Mouse (Mus musculus) adrenal gland, postnatal 10 days (tissue): ENCODE data around the gene Grik4. TPM values are rescaled to one million over a fixed set of nuclear protein-coding genes. Genes with fewer than 3 reads are reported as not detected.

Experiments used
- DNase-seq: peaks from one replicate; pipeline ENCODE4 v3.0.0; 2021; ENCODE audit warnings: mixed read lengths
- total RNA-seq, 2 experiments: library from RNA; stranded (reverse); gene quantifications; 2 replicates each; pipeline ENCODE4 v1.2.3; 2021

The Grik4 gene
- total RNA-seq, 2 experiments from 2014 or later: 1.2 to 1.5 TPM

- no peak for DNase-seq
These were observed 282.8 kb downstream of the Grik4 start for GRCm38 (mm10) chr9:42661481-42661880.

DNA sequence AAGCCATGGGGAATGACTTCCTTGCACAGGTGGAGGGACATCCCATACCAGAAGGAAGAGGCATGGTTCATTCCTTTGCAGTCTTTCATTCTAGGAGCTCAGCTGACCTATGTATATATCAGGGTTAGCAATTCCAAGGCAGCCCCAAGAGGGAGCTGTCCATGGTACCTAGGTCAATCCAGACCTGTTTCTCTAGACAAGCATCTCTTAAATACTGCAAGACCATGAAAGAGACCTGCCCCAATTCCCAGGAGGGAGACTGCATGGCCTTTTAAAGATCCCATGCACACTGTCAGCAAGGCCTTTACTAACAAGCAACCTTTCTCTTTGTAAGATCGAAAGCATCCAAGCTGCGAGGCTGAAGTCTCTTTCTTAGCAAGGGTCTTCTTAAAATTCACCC, 291.5 kb downstream of the Grik4 start:
- peak; percentile 76 for DNase-seq

DNA sequence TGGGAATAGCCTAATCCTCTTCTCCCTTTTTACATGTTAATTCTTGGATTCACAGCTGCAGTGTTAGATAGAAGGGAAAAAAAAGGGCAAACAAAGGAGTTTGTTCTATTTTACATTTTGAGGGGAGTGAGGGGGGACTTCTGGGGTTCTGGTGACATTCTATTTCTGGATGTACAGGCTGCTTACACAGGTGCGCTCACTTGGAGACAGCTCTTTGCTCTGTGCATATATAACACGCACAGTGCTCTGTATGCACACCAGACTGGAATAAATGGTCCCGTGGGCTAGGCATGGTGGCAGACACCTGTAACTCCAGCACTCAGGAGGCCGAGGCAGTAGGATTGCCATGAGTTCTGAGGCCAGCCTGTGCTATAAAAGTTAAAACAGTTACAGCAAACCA, 292.0 kb downstream of the Grik4 start:
- no peak for DNase-seq

DNA sequence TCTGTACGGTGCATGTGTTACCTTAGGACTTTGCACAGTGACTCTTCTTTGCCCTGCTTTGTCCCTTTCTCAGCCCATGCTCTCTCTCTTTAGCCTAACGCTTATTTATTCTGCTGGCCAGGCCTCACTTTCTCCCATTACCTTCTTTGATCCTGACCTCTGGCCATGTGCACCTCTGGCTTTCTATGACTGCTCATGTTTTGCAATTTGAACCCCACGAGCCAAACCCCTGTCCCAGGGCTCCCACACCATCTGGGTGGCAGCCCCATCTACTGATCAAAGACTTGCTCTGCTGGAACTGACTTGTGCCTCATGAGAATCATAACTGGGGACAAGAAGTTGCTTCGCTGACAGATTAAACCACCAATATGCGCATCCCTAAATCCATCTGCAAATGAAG, 294.4 kb downstream of the Grik4 start:
- DNase-seq: no peak

- DNase-seq: no peak
These were observed 296.2 kb downstream of the Grik4 start for GRCm38 (mm10) chr9:42648051-42648450.

- no peak for DNase-seq
These were observed 296.7 kb downstream of the Grik4 start for GRCm38 (mm10) chr9:42647596-42647995.

DNA sequence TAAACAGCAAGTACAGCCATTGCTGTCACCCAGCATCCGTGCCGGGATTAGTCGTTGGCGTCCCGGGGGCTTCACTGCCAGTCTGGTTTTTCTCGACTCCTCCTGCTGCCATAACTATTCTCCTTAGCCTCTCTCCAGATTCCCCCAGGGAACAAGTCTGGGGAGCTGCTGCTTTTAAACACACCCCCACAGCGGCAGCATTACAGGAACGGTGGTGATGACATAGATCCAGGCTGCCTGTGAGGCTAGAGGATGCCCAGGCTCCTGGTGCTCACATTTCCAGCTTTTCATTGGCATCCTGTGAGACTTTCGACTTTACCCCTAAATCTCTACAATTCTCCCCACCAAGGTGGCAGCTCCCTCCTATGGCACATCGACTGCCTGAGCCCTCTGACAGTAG, 297.5 kb downstream of the Grik4 start:
- no peak for DNase-seq

DNA sequence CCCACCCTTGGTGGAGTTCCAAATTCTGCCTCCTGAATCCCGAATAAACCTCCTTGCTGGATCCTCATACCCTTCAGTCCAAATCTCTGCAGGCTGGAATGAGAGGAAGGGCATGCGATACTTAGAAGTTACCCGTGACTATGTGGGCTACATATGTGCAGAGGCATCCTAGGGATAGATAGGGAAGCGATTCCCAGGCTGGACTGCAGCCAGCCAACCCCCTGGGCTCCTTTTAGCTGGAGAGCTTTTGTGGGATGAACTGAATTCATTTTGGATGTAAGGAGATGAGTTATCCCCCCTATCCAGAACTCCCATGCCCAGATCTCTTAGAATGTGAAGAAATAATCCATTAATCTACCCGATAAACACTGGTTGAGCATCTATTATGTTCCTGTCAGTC, 299.1 kb downstream of the Grik4 start:
- no peak for DNase-seq

DNA sequence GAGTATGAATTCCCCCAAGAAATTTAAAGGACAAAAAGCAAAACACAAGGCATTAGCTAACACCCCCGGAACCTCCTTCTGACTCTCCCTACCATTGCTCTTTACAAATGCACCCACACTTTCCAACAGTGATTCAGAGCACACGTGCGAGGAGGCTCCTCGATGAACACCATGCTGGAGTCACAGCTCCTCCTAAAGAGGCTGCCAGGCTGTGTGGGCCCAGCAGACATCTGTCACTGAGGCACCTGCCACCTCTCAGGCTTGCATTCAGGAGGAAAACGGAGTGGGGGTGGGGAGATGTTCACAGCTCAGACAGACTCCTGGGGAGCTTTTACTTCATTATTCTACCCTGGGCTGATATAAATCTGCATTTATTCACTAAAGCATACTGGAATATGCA, 301.5 kb downstream of the Grik4 start:
- DNase-seq: no peak

GRCm38 (mm10) chr9:42641550-42642117, 302.7 kb downstream of the Grik4 start:
- DNase-seq: no peak

GRCm38 (mm10) chr9:42636446-42636845, 307.8 kb downstream of the Grik4 start:
- no peak for DNase-seq

DNA sequence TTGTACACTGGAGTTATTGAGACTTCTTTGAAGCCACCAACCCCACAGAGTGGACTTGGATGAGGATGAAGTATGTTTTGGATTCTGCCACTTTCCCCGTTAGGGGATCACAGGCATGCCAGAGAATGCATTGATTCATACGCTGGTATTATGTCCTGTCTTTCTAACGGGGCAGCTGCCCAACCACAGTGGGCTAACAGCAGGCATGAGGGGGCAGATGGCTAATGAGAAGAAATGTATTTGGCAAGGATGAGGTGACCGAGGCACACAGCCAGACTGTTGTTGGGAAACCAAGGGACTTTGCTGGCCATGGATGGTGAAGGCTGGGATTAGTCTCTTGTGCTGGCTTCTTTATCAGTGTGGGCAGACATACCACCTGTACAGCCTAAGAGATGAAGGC, 312.8 kb downstream of the Grik4 start:
- DNase-seq: no peak

DNA sequence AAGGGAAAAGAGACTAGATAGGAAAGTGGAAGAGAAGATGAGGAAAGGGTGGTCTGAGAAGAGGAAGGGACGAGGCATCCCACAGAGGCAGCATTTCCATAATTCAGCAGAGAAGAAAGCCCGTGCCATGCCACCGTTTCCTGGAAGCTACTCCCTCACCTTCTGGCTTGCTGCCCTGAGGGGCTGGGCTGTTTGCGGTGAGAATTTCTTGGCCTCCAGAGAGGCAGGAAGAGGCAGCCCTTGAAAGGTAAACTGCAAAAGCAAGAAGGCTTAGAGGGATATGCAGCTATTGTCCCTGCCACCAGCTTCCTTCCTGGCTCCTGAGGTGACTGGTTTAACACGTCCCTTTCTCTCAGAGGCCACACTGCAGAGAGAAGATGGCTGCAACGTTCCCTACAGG, 316.7 kb downstream of the Grik4 start:
- no peak for DNase-seq

DNA sequence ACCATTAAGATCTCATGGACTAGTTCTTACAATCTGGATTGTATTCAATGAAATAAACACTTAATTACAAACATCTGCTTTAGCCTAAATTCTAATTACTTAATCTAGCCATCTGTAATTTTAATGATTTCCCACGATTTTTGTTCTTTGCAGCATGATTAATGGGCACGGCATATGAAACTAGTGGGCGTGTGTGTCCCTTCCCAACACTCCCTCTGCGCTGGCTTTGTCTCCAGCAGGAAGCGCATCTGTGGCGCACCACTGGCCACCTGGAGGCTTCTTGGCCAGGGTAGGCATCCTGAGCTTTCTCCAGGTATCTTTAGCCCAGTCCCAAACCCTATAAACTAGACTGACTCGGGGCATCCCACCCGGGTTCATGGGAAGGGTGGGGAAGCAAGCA, 317.1 kb downstream of the Grik4 start:
- no peak for DNase-seq

DNA sequence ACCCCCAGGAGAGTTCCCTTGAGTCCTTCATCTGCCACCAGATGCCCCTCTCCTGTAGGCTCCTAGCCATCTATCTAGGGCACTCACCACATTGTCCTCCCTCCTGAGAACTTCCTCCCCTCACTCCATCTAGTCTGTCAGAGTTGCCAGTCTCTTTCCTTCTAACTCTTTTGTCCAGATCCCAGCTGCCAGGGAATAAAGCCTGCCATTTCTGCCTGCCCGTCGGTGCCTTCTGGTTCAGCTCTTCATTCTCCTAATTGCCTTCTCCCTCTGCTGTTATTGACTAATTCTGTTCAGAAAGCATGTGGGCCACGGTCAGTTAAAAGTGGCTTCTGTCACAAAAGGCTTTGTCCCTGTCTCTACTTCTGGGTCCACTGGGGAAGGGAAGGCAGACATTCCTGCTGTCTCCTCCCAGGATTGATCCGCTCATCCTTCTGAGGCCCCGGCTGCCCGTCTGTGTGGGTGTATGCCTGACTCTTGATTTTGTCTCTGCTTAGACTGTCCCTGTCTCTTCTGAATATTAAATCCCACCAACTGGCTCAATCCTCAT, 318.0 kb downstream of the Grik4 start:
- DNase-seq: no peak

DNA sequence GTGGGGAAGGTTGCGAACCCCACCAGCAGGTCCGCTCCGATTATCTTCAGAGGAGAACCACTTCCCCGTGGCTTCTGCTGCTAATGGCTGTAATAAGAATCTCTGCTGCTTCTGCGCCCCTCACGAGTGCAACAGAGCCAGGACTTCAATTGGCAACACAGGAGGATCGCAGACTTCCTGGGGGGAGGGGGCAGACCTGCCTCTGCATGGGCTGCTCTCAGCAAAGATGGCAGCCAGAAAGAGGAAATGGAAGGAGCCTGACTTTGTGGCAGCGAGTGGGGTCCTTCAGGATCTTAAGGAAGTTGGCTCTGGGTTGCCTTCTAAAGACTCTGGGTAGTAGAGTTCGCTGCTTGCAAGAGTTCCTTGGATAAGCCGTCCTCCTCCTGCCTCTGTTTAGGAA, 329.9 kb downstream of the Grik4 start:
- no peak for DNase-seq

- DNase-seq: no peak
These were observed 330.5 kb downstream of the Grik4 start for GRCm38 (mm10) chr9:42613827-42614226.

DNA sequence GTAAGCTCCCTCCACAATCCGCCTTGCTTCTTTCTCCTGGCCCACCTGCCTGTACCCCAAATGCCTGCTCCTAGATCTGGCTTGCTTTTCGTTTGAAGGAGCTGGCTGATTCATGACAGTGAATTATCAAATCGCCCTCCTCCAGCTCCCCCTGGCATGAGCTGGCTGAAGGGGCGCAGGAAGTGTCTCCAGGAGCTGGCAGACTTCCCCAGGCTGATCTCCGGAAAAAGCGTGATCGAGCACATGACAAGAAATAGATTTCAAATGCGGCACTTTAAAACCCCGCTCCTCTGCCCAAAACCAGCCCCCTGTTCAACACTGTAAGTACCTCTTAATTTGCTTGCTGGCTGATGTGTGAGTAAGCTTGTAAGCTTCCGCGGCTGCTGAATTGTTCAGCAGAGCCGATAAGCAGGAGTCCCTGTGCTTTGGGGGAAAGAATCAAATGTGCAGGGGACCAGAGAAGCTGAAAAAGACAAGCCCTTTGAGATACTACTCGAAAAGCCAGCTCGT, 331.8 kb downstream of the Grik4 start:
- no peak for DNase-seq

DNA sequence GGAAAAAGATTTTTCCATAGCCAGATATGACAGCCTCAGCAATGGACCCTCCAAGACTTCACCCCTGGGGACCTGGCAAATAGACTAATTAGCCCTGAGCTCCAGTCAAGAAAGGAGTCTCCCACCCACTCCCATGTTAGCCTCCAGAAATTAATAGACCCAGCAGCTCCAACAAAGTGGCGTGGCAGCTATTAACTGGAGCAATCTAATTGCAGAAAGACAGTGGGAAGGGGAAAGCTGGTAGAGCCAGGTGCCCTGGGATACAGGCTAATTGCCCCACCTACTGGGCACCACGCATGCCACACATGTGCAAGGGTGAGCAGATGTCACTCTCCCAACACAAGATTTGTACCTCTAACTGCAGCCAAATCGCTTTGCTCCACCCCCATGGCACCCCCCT, 342.8 kb downstream of the Grik4 start:
- DNase-seq: peak; percentile 8

- DNase-seq: no peak
These were observed 346.8 kb downstream of the Grik4 start for GRCm38 (mm10) chr9:42597525-42597924.

- DNase-seq: no peak
These were observed 365.8 kb downstream of the Grik4 start for GRCm38 (mm10) chr9:42578511-42578910.

GRCm38 (mm10) chr9:42578106-42578505, 366.2 kb downstream of the Grik4 start:
- DNase-seq: no peak

GRCm38 (mm10) chr9:42573616-42574350, 370.5 kb downstream of the Grik4 start:
- no peak for DNase-seq

DNA sequence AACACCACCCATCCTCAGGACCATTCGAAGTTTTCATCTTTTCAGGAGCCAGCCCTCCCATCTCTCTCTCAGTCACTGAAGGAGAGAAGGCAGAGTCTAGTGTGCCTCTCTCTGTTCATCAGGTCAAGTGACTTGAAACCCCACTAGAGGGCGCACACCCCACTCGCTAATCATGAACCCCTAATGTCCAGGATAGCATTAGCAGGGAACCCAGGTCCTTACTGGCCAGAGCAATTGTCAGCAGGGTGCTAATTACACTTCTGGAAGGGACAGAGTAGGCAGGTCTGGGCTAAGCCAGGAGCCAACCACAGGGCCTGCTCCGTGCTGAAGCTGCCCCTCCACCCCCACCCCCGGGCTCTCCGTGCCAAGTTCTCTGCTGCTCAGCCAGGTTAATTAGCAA, 371.1 kb downstream of the Grik4 start:
- DNase-seq: peak; percentile 78
